Mouse (Mus musculus): Measurements from ENCODE around the gene Plpp7.

Plpp7 gene

GRCm38 (mm10) chr2:32068811-32069607 is 26.3 kb upstream of the Plpp7 start:
- in situ Hi-C loops (cut with MboI; ENCODE audit: low sequenced_read_pairs) = no loop called here

- in situ Hi-C loops (cut with MboI; ENCODE audit: low sequenced_read_pairs) = no loop called here
Measured at GRCm38 (mm10) chr2:32070747-32071146, 24.6 kb upstream of the Plpp7 start.

GRCm38 (mm10) chr2:32074404-32074803 is 20.9 kb upstream of the Plpp7 start:
- in situ Hi-C loops (cut with MboI; ENCODE audit: low sequenced_read_pairs) = no loop called here

GRCm38 (mm10) chr2:32075368-32075767 is 20.0 kb upstream of the Plpp7 start:
- in situ Hi-C loops (cut with MboI; ENCODE audit: low sequenced_read_pairs) = no loop called here

- in situ Hi-C loops (cut with MboI; ENCODE audit: low sequenced_read_pairs) = no loop called here
Measured at GRCm38 (mm10) chr2:32077744-32078143, 17.6 kb upstream of the Plpp7 start.

GRCm38 (mm10) chr2:32078522-32078921 is 16.8 kb upstream of the Plpp7 start:
- in situ Hi-C loops (cut with MboI; ENCODE audit: low sequenced_read_pairs) = no loop called here

GRCm38 (mm10) chr2:32079191-32079725 is 16.1 kb upstream of the Plpp7 start:
- in situ Hi-C loops (cut with MboI; ENCODE audit: low sequenced_read_pairs) = no loop called here

- in situ Hi-C loops (cut with MboI; ENCODE audit: low sequenced_read_pairs) = no loop called here
Measured at GRCm38 (mm10) chr2:32080681-32081080, 14.6 kb upstream of the Plpp7 start.

- in situ Hi-C loops (cut with MboI; ENCODE audit: low sequenced_read_pairs) = no loop called here
Measured at GRCm38 (mm10) chr2:32081296-32081929, 13.9 kb upstream of the Plpp7 start.

- in situ Hi-C loops (cut with MboI; ENCODE audit: low sequenced_read_pairs) = no loop called here
Measured at GRCm38 (mm10) chr2:32082229-32082628, 13.1 kb upstream of the Plpp7 start.

- in situ Hi-C loops (cut with MboI; ENCODE audit: low sequenced_read_pairs) = no loop called here
Measured at GRCm38 (mm10) chr2:32083159-32084011, 11.9 kb upstream of the Plpp7 start.

GRCm38 (mm10) chr2:32084111-32084871 is 11.0 kb upstream of the Plpp7 start, which contains the start of gene Fam78a:
Gene Fam78a (minus strand): TSS chr2:32084857.
- in situ Hi-C loops (cut with MboI; ENCODE audit: low sequenced_read_pairs) = no loop called here

- in situ Hi-C loops (cut with MboI; ENCODE audit: low sequenced_read_pairs) = no loop called here
Measured at GRCm38 (mm10) chr2:32084872-32085199, 10.5 kb upstream of the Plpp7 start.

GRCm38 (mm10) chr2:32085231-32085630 is 10.1 kb upstream of the Plpp7 start:
- in situ Hi-C loops (cut with MboI; ENCODE audit: low sequenced_read_pairs) = no loop called here

GRCm38 (mm10) chr2:32087606-32088005 is 7.7 kb upstream of the Plpp7 start:
- in situ Hi-C loops (cut with MboI; ENCODE audit: low sequenced_read_pairs) = no loop called here

- in situ Hi-C loops (cut with MboI; ENCODE audit: low sequenced_read_pairs) = no loop called here
Measured at GRCm38 (mm10) chr2:32088372-32088981, 6.9 kb upstream of the Plpp7 start.

- in situ Hi-C loops (cut with MboI; ENCODE audit: low sequenced_read_pairs) = no loop called here
Measured at GRCm38 (mm10) chr2:32089606-32090005, 5.7 kb upstream of the Plpp7 start.

- in situ Hi-C loops (cut with MboI; ENCODE audit: low sequenced_read_pairs) = no loop called here
Measured at GRCm38 (mm10) chr2:32090145-32090544, 5.2 kb upstream of the Plpp7 start.

GRCm38 (mm10) chr2:32091956-32092355 is 3.4 kb upstream of the Plpp7 start:
- in situ Hi-C loops (cut with MboI; ENCODE audit: low sequenced_read_pairs) = no loop called here

Measured in CH12F3 (cell line).